Mouse (Mus musculus) megakaryocyte, embryonic 14.5 days (primary cell): Measurements from ENCODE around the gene Rhbdd3.

Source experiments
- FLI1 ChIP-seq: IDR thresholded peaks from 2 replicates; pipeline ENCODE4 v1.6.1; 2012; ENCODE audit warnings: low read length, inconsistent platforms, mixed read lengths
- GATA1 ChIP-seq: IDR thresholded peaks from 3 replicates; pipeline ENCODE4 v1.6.1; 2012; ENCODE audit warnings: mixed read lengths, low read length, inconsistent platforms, borderline replicate concordance

DNA sequence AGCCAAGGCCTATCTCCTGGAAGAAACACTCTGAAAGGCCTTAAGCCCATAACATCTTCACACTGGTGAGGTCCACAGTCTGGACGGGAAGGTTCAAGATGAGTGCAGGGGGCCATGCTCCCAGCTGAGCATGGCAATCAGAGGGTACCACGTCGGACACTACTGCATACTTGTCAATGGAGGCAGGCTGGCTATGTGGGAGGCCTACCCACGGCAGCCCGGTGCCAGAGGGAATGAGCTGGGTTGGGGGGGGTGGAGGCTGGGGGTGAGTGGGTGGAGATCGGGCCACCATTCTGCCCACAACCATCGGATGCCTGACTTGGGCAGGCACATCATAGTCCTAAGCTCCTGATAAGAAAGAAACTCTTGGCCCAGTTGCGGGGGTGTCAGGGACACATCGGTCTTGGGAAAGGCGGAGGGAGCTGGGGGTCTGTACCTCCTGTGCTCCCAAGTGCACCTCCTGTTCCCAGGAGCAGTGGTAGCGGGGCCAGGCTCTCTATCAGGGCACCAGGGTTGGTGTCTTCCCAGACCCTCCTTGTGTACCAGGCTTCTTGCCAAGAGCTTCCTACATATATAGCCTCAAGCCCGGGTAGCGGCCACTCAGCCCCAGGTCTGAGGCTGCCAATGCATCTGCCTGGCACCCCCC is 35.7 kb upstream of the Rhbdd3 start:
- TF ChIP-seq GATA1 (no peak), FLI1 (no peak)
